ENCODE assay signal across 29 mouse cellular contexts in the genomic region with DNA sequence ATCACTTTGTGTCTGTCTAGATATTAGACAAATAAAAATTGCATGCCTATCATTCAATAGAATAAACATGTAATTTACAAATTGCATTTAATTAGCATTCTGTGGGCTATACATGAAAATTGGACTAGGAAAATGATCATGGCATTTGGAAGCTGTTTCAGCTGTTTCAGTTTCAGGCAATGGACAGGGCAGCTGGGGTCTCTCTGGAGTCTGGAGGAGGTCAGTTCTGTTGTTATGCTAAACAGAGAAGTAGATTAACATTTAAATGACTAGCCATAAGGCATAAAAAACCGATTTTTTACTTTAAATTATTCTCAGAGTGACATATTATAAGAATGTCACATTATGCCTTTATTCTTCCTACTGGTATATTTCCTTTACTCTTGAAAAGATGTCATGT.
DNase-seq lines count a peak whose midpoint lies in the region; ATAC-seq lines count a peak whose summit lies in the region.
"Had no signal": no experiment of that assay in that cellular context is flagged by ENCODE, and none has a peak within 500 bp of the region (broad histone marks: within the 10 kb centered on the region; RNA-seq: fewer than 3 reads in every experiment).

No protein-coding gene starts in this region.

- no peaks in the 10 kb centered on the region for H3K4me1 ChIP-seq in hindbrain, embryonic 11.5 days (replicated peaks; ENCODE audit: control insufficient read depth, insufficient read depth, low read length)
- no peaks in the 10 kb centered on the region for H3K4me1 ChIP-seq in hindbrain, embryonic 13.5 days (replicated peaks)
- no peaks in the 10 kb centered on the region for H3K4me1 ChIP-seq in midbrain, embryonic 11.5 days (ENCODE audit: control insufficient read depth, insufficient read depth, low read length)
- H3K4me1 ChIP-seq in midbrain, embryonic 10.5 days = peaks cover 8% of the 10 kb centered on the region; the same call in 1 of the 2 replicates
- no peaks in the 10 kb centered on the region for H3K4me1 ChIP-seq in neural tube, embryonic 11.5 days (ENCODE audit: control insufficient read depth, insufficient read depth, low read length)
- H3K4me1 ChIP-seq in neural tube, embryonic 15.5 days = no peaks in the 10 kb centered on the region
- H3K4me1 ChIP-seq: embryonic facial prominence, embryonic 13.5 days; embryonic facial prominence, embryonic 15.5 days; forebrain, embryonic 10.5 days; forebrain, embryonic 12.5 days had no signal

- no peaks in the 10 kb centered on the region for H3K9me3 ChIP-seq in hindbrain, embryonic 11.5 days (ENCODE audit: control insufficient read depth, low read length)
- H3K9me3 ChIP-seq in hindbrain, embryonic 13.5 days = no peaks in the 10 kb centered on the region
- no peaks in the 10 kb centered on the region for H3K9me3 ChIP-seq in midbrain, embryonic 11.5 days (ENCODE audit: control insufficient read depth, low read length)
- no peaks in the 10 kb centered on the region for H3K9me3 ChIP-seq in midbrain, embryonic 10.5 days (replicated peaks)
- no peaks in the 10 kb centered on the region for H3K9me3 ChIP-seq in neural tube, embryonic 11.5 days (ENCODE audit: control insufficient read depth, low read length)
- H3K9me3 ChIP-seq in neural tube, embryonic 15.5 days (replicated peaks) = no peaks in the 10 kb centered on the region
- H3K9me3 ChIP-seq: embryonic facial prominence, embryonic 13.5 days; embryonic facial prominence, embryonic 15.5 days; forebrain, embryonic 10.5 days; forebrain, embryonic 12.5 days; G1E had no signal

- H3K4me3 ChIP-seq in hindbrain, embryonic 11.5 days (ENCODE audit: low read depth, low read length) = no peak overlapping the region
- H3K4me3 ChIP-seq in hindbrain, embryonic 13.5 days = no peak overlapping the region
- H3K4me3 ChIP-seq in midbrain, embryonic 11.5 days (ENCODE audit: low read depth, low read length) = no peak overlapping the region
- H3K4me3 ChIP-seq in midbrain, embryonic 10.5 days = no peak overlapping the region
- no peak overlapping the region for H3K4me3 ChIP-seq in neural tube, embryonic 11.5 days (ENCODE audit: low read depth, low read length)
- no peak overlapping the region for H3K4me3 ChIP-seq in neural tube, embryonic 15.5 days (replicated peaks)
- H3K4me3 ChIP-seq: embryonic facial prominence, embryonic 13.5 days; embryonic facial prominence, embryonic 15.5 days; erythroblast, embryonic 14.5 days; forebrain, embryonic 10.5 days; forebrain, embryonic 12.5 days had no signal

- no peak overlapping the region for H3K4me2 ChIP-seq in hindbrain, embryonic 11.5 days (replicated peaks; ENCODE audit: low read depth, low read length)
- no peak overlapping the region for H3K4me2 ChIP-seq in hindbrain, embryonic 13.5 days
- H3K4me2 ChIP-seq in midbrain, embryonic 11.5 days = no peak overlapping the region
- H3K4me2 ChIP-seq in neural tube, embryonic 11.5 days (ENCODE audit: low read depth) = no peak overlapping the region
- no peak overlapping the region for H3K4me2 ChIP-seq in neural tube, embryonic 15.5 days
- H3K4me2 ChIP-seq: embryonic facial prominence, embryonic 13.5 days; embryonic facial prominence, embryonic 15.5 days; forebrain, embryonic 12.5 days had no signal

- DNase-seq in hindbrain, embryonic 11.5 days (ENCODE audit: low spot score) = no peak
- DNase-seq in midbrain, embryonic 11.5 days (ENCODE audit: low spot score, missing footprints) = no peak
- DNase-seq in midbrain, embryonic 10.5 days (ENCODE audit: low spot score) = no peak
- peak; percentile 21 for DNase-seq in neural tube, embryonic 11.5 days (ENCODE audit: low spot score)
- DNase-seq: adrenal gland, adult 8-10 months; adrenal gland, postnatal 14 days; adrenal gland, postnatal 36 days; B cell, adult 2 months; cerebellum, adult 11 months; cerebellum, adult 18-20 months; cerebellum, adult 8-10 months; cerebellum, adult 9-11 months; cerebellum, postnatal 14 days; cerebellum, postnatal 36 days; embryo, embryonic 11 days had no signal

- no peaks in the 10 kb centered on the region for H3K36me3 ChIP-seq in hindbrain, embryonic 11.5 days (ENCODE audit: control insufficient read depth, insufficient read depth, low read length)
- no peaks in the 10 kb centered on the region for H3K36me3 ChIP-seq in hindbrain, embryonic 13.5 days
- H3K36me3 ChIP-seq in midbrain, embryonic 11.5 days (ENCODE audit: control insufficient read depth, insufficient read depth, low read length) = no peaks in the 10 kb centered on the region
- H3K36me3 ChIP-seq in midbrain, embryonic 10.5 days = no peaks in the 10 kb centered on the region
- no peaks in the 10 kb centered on the region for H3K36me3 ChIP-seq in neural tube, embryonic 11.5 days (ENCODE audit: control insufficient read depth, insufficient read depth, low read length)
- no peaks in the 10 kb centered on the region for H3K36me3 ChIP-seq in neural tube, embryonic 15.5 days
- H3K36me3 ChIP-seq: embryonic facial prominence, embryonic 13.5 days; embryonic facial prominence, embryonic 15.5 days; forebrain, embryonic 10.5 days; forebrain, embryonic 12.5 days; G1E had no signal

- no peak overlapping the region for H3K27ac ChIP-seq in hindbrain, embryonic 11.5 days (ENCODE audit: low read depth, low read length)
- H3K27ac ChIP-seq in hindbrain, embryonic 13.5 days = no peak overlapping the region
- H3K27ac ChIP-seq in midbrain, embryonic 11.5 days (ENCODE audit: low read depth, low read length) = no peak overlapping the region
- H3K27ac ChIP-seq in midbrain, embryonic 10.5 days (replicated peaks) = no peak overlapping the region
- no peak overlapping the region for H3K27ac ChIP-seq in neural tube, embryonic 11.5 days (ENCODE audit: low read depth, low read length)
- H3K27ac ChIP-seq in neural tube, embryonic 15.5 days (replicated peaks) = no peak overlapping the region
- H3K27ac ChIP-seq: embryonic facial prominence, embryonic 13.5 days; embryonic facial prominence, embryonic 15.5 days; forebrain, embryonic 10.5 days; forebrain, embryonic 12.5 days had no signal

- H3K27me3 ChIP-seq in hindbrain, embryonic 11.5 days (ENCODE audit: control insufficient read depth, insufficient read depth, low read length) = no peaks in the 10 kb centered on the region
- H3K27me3 ChIP-seq in hindbrain, embryonic 13.5 days = no peaks in the 10 kb centered on the region
- no peaks in the 10 kb centered on the region for H3K27me3 ChIP-seq in midbrain, embryonic 11.5 days (ENCODE audit: control insufficient read depth, insufficient read depth, low read length)
- H3K27me3 ChIP-seq in midbrain, embryonic 10.5 days (ENCODE audit: low read depth, poor library complexity, severe bottlenecking) = no peaks in the 10 kb centered on the region
- H3K27me3 ChIP-seq in neural tube, embryonic 11.5 days (ENCODE audit: control insufficient read depth, insufficient read depth, low read length) = no peaks in the 10 kb centered on the region
- H3K27me3 ChIP-seq in neural tube, embryonic 15.5 days (replicated peaks) = no peaks in the 10 kb centered on the region
- H3K27me3 ChIP-seq: CH12.LX; embryonic facial prominence, embryonic 13.5 days; embryonic facial prominence, embryonic 15.5 days; forebrain, embryonic 12.5 days had no signal

- no peak overlapping the region for H3K9ac ChIP-seq in hindbrain, embryonic 11.5 days (ENCODE audit: low read depth, low read length)
- H3K9ac ChIP-seq in hindbrain, embryonic 13.5 days = no peak overlapping the region
- H3K9ac ChIP-seq in midbrain, embryonic 11.5 days (ENCODE audit: low read length) = no peak overlapping the region
- H3K9ac ChIP-seq in neural tube, embryonic 11.5 days (ENCODE audit: low read length) = no peak overlapping the region
- no peak overlapping the region for H3K9ac ChIP-seq in neural tube, embryonic 15.5 days (replicated peaks)
- H3K9ac ChIP-seq: embryonic facial prominence, embryonic 13.5 days; embryonic facial prominence, embryonic 15.5 days; forebrain, embryonic 12.5 days had no signal

- WGBS in hindbrain, embryonic 11.5 days = 27% methylated on average over 1 of the region's 1 CpGs
- WGBS in hindbrain, embryonic 13.5 days = 18% methylated on average over 1 of the region's 1 CpGs
- 23% methylated on average over 1 of the region's 1 CpGs for WGBS in midbrain, embryonic 11.5 days
- 53% methylated on average over 1 of the region's 1 CpGs for WGBS in midbrain, embryonic 10.5 days
- WGBS in neural tube, embryonic 11.5 days = 34% methylated on average over 1 of the region's 1 CpGs
- WGBS in neural tube, embryonic 15.5 days = 5% methylated on average over 1 of the region's 1 CpGs

- peak; percentile 75 for ATAC-seq in hindbrain, embryonic 11.5 days (ENCODE audit: low FRiP score)
- ATAC-seq in hindbrain, embryonic 13.5 days (ENCODE audit: low FRiP score) = no peak
- peak; percentile 70; the same call in 1 of the 2 replicates for ATAC-seq in midbrain, embryonic 11.5 days (ENCODE audit: low FRiP score)
- ATAC-seq in neural tube, embryonic 11.5 days (ENCODE audit: insufficient read depth, low FRiP score, low TSS enrichment) = 0 out of 2 replicates have a peak, but pooled peaks have one; percentile 42
- ATAC-seq in neural tube, embryonic 15.5 days (ENCODE audit: low FRiP score) = no peak
- ATAC-seq: activated CD4-positive, CD25-positive, alpha-beta regulatory T cell, adult 4 months; CD4-positive, CD25-positive, alpha-beta regulatory T cell, adult 4 months; forebrain, embryonic 14.5 days; forebrain, embryonic 16.5 days; Patski had no signal

Comparison
In these comparisons a context has a peak if more than half of its experiments do, and no peak if none do; other contexts are left out.
1. ATAC-seq: peak in hindbrain, embryonic 11.5 days (single experiment), midbrain, embryonic 11.5 days (single experiment) and neural tube, embryonic 11.5 days (single experiment); none in hindbrain, embryonic 13.5 days (single experiment) and neural tube, embryonic 15.5 days (single experiment).